Mouse (Mus musculus) layer of hippocampus, postnatal 10 days (tissue): ENCODE data around the gene Cdk12. TPM values are rescaled to one million over a fixed set of nuclear protein-coding genes. Genes with fewer than 3 reads are reported as not detected.

Experiments
- microRNA-seq, 2 experiments: library from miRNA; unstranded; fragments of <30 nt; microRNA quantifications; one replicate each; pipeline ENCODE4 v1.2.0; 2021
- total RNA-seq, 2 experiments: library from RNA; stranded (reverse); gene quantifications; 2 replicates each; pipeline ENCODE4 v1.2.3; 2021

The Cdk12 gene
- total RNA-seq, 2 experiments from 2014 or later, result 34.1 to 36.5 TPM

Small RNA genes within 50 kb of the gene (microRNA-seq; reads per million reads assigned to microRNA genes)
- gene Gm27399 (0 reads per million in 2 experiments), gene Mir5119 (0 reads per million in 2 experiments)

Other genes with a start within 250 kb of the Cdk12 start
- 1 to 10 TPM; 6.8 to 7.1 TPM for gene Plxdc1, start 216.6 kb upstream of the Cdk12 start, total RNA-seq
- 1 to 10 TPM; 2.0 to 2.1 TPM for gene Arl5c, start 206.9 kb upstream of the Cdk12 start, total RNA-seq
- 100 to 1,000 TPM; 118 TPM for gene Cacnb1, start 180.0 kb upstream of the Cdk12 start, total RNA-seq
- gene Rpl19, start 176.3 kb upstream of the Cdk12 start, total RNA-seq, result 100 to 1,000 TPM; 648 to 672 TPM
- 10 to 100 TPM; 13.0 to 14.9 TPM for gene Stac2, start 149.6 kb upstream of the Cdk12 start, total RNA-seq
- gene Fbxl20, start 52.7 kb upstream of the Cdk12 start, total RNA-seq, result 10 to 100 TPM; 27.8 to 32.0 TPM
- gene Med1, start 9.8 kb upstream of the Cdk12 start, total RNA-seq, result 10 to 100 TPM; 48.6 to 50.2 TPM
- gene Neurod2, start 126.6 kb downstream of the Cdk12 start, total RNA-seq, result 100 to 1,000 TPM; 114 to 118 TPM
- 10 to 100 TPM; 17.5 to 24.1 TPM for gene Ppp1r1b, start 145.3 kb downstream of the Cdk12 start, total RNA-seq
- gene Stard3, start 155.3 kb downstream of the Cdk12 start, total RNA-seq, result 10 to 100 TPM; 19.2 to 19.5 TPM
- gene Tcap, start 180.8 kb downstream of the Cdk12 start, total RNA-seq, result 1 to 10 TPM; 1.4 to 1.6 TPM
- gene Pnmt, start 183.4 kb downstream of the Cdk12 start, total RNA-seq, result not detected
- 10 to 100 TPM in 1 of 2 experiments, 1 to 10 TPM in 1; 8.9 to 10.1 TPM for gene Pgap3, start 197.4 kb downstream of the Cdk12 start, total RNA-seq
- gene Erbb2, start 209.4 kb downstream of the Cdk12 start, total RNA-seq, result 1 to 10 TPM; 3.3 to 4.2 TPM
- 100 to 1,000 TPM; 108 to 110 TPM for gene Mien1, start 235.9 kb downstream of the Cdk12 start, total RNA-seq
- gene Grb7, start 243.3 kb downstream of the Cdk12 start, total RNA-seq, result 1 to 10 TPM; 1.0 to 1.8 TPM